Mouse (Mus musculus): ENCODE data around the gene Myct1.
A peak's percentile ranks its signal among the peaks of the same experiment; 100 is the strongest.

The Myct1 gene

DNA sequence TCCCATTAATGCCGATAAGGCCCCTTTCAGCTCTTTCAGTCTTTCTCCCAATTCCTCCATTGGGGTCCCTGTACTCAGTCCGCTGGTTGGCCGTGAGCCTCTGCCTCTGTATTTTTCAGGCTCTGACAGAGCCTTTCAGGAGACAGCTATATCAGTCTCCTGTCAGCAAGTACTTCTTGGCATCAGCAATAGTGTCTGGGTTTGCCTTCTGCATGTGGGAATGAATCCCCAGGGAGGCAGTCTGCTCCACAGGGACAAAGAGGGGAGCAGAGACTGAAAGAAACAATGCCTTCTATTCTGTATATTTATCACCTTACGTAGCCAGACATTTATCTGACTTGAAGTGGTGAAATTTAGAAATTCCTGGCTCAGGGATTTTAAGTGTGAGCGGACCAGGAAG, 32.7 kb downstream of the Myct1 start:
- DNase-seq: no peak

DNA sequence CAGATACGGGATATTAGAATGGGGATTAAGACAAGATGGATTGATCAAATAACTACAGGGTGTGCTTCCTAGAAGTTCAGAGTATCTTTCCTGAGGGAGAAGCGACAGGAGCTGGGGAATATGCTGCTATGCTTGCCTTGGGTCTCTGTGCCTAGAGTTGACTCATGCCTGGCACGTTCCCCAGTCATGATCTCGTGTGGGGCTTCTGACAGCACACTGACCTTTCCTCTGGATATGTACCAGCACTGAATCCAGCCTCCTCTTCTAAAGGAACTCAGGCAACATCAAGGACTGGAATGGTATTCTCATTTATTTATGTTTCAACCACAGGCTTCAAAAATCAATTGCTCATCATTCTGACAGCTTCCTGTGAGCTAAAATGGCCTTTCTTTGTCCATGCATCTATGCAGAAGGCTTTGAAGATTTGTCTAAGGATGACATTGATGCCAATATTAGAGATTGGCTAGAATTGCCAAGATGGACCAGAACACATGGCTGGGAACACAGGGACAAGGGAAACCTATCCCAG, 40.2 kb downstream of the Myct1 start:
- DNase-seq: no peak

DNA sequence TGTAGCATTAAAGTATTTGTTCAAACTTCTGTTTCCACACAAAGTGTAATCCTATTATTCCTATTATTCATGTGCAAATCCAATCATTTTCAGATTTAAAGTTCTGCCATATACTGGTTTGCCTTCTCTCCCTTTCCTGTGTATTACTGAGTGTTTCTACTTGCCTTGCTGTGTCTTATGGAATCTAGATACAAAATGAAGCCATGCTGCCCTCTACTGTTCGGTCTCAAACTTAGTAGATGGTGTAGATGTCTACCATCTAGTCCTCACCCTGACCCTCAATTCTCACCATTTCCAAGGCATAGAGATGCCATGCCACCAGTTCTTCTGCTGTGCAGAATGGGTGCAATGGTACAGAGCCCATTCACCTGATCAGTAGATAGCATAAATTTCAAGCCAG, 40.8 kb downstream of the Myct1 start:
- DNase-seq: peak; percentile 3 to 14

- no peak for DNase-seq
Measured at GRCm38 (mm10) chr10:5637322-5637721, 43.7 kb downstream of the Myct1 start.

DNA sequence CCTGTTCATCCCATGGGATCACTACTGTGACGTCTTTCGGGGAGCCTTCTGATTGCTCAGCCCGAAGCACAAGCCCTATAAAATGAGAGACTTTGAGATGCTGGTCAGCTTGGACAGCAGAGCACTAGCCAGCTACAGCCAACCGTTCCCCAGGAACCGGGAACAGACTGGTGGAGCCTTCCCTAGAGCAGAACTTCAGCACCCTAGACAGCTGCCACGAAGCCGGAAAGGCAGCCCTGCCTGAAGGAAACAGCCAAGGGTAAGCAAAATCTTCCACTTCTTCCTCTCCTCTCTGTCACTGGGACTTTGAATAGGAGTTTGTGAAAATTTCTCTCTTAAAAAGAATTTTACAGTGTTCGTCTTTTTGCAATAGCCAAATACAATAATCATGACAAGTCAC, 45.5 kb downstream of the Myct1 start, which contains the start of gene Vip:
Gene Vip, plus strand, starts transcription at position 107 of the 400 bp plus-strand sequence.
- peak; percentile 83 for DNase-seq

Measured in kidney, postnatal 4 days (tissue).